Mouse (Mus musculus): ENCODE measurements around the gene Pitpnc1.

Gene Pitpnc1

GRCm38 (mm10) chr11:107410804-107411203 lies 59.7 kb downstream of the Pitpnc1 start:
- in situ Hi-C loops (cut with MboI; ENCODE audit: low sequenced_read_pairs), result no loop called here

- in situ Hi-C loops (cut with MboI; ENCODE audit: low sequenced_read_pairs), result no loop called here
Observed at GRCm38 (mm10) chr11:107410090-107410732, 60.3 kb downstream of the Pitpnc1 start.

GRCm38 (mm10) chr11:107408886-107409285 lies 61.6 kb downstream of the Pitpnc1 start:
- in situ Hi-C loops (cut with MboI; ENCODE audit: low sequenced_read_pairs), result no loop called here

- in situ Hi-C loops (cut with MboI; ENCODE audit: low sequenced_read_pairs), result no loop called here
Observed at GRCm38 (mm10) chr11:107407698-107408097, 62.8 kb downstream of the Pitpnc1 start.

GRCm38 (mm10) chr11:107405606-107406333 lies 64.7 kb downstream of the Pitpnc1 start:
- in situ Hi-C loops (cut with MboI; ENCODE audit: low sequenced_read_pairs), result no loop called here

GRCm38 (mm10) chr11:107403309-107403708 lies 67.2 kb downstream of the Pitpnc1 start:
- in situ Hi-C loops (cut with MboI; ENCODE audit: low sequenced_read_pairs), result no loop called here

- in situ Hi-C loops (cut with MboI; ENCODE audit: low sequenced_read_pairs), result no loop called here
Observed at GRCm38 (mm10) chr11:107401839-107402590, 68.5 kb downstream of the Pitpnc1 start.

GRCm38 (mm10) chr11:107400826-107401225 lies 69.7 kb downstream of the Pitpnc1 start:
- in situ Hi-C loops (cut with MboI; ENCODE audit: low sequenced_read_pairs), result no loop called here

- in situ Hi-C loops (cut with MboI; ENCODE audit: low sequenced_read_pairs), result no loop called here
Observed at GRCm38 (mm10) chr11:107400005-107400404, 70.5 kb downstream of the Pitpnc1 start.

- in situ Hi-C loops (cut with MboI; ENCODE audit: low sequenced_read_pairs), result no loop called here
Observed at GRCm38 (mm10) chr11:107397326-107397998, 73.0 kb downstream of the Pitpnc1 start.

GRCm38 (mm10) chr11:107394245-107394644 lies 76.3 kb downstream of the Pitpnc1 start:
- in situ Hi-C loops (cut with MboI; ENCODE audit: low sequenced_read_pairs), result no loop called here

GRCm38 (mm10) chr11:107393828-107394165 lies 76.7 kb downstream of the Pitpnc1 start:
- in situ Hi-C loops (cut with MboI; ENCODE audit: low sequenced_read_pairs), result no loop called here

- in situ Hi-C loops (cut with MboI; ENCODE audit: low sequenced_read_pairs), result no loop called here
Observed at GRCm38 (mm10) chr11:107393154-107393827, 77.2 kb downstream of the Pitpnc1 start.

GRCm38 (mm10) chr11:107390540-107390939 lies 80.0 kb downstream of the Pitpnc1 start:
- in situ Hi-C loops (cut with MboI; ENCODE audit: low sequenced_read_pairs), result no loop called here

- in situ Hi-C loops (cut with MboI; ENCODE audit: low sequenced_read_pairs), result no loop called here
Observed at GRCm38 (mm10) chr11:107390001-107390400, 80.5 kb downstream of the Pitpnc1 start.

GRCm38 (mm10) chr11:107386481-107386880 lies 84.0 kb downstream of the Pitpnc1 start:
- in situ Hi-C loops (cut with MboI; ENCODE audit: low sequenced_read_pairs), result loop anchor here (5.0 kb wide), 1 partner anchor 86 kb away; the partner anchor contains the start of gene Pitpnc1

GRCm38 (mm10) chr11:107385306-107385705 lies 85.2 kb downstream of the Pitpnc1 start:
- in situ Hi-C loops (cut with MboI; ENCODE audit: low sequenced_read_pairs), result loop anchor here (5.0 kb wide), 1 partner anchor 87 kb away; the partner anchor contains the start of gene Pitpnc1

GRCm38 (mm10) chr11:107383985-107384384 lies 86.5 kb downstream of the Pitpnc1 start:
- in situ Hi-C loops (cut with MboI; ENCODE audit: low sequenced_read_pairs), result no loop called here

- in situ Hi-C loops (cut with MboI; ENCODE audit: low sequenced_read_pairs), result no loop called here
Observed at GRCm38 (mm10) chr11:107379965-107380364, 90.5 kb downstream of the Pitpnc1 start.

GRCm38 (mm10) chr11:107379089-107379845 lies 91.2 kb downstream of the Pitpnc1 start:
- in situ Hi-C loops (cut with MboI; ENCODE audit: low sequenced_read_pairs), result no loop called here

Data from CH12F3 (cell line).